ENCODE assay signal across 11 mouse cellular contexts in the genomic region with DNA sequence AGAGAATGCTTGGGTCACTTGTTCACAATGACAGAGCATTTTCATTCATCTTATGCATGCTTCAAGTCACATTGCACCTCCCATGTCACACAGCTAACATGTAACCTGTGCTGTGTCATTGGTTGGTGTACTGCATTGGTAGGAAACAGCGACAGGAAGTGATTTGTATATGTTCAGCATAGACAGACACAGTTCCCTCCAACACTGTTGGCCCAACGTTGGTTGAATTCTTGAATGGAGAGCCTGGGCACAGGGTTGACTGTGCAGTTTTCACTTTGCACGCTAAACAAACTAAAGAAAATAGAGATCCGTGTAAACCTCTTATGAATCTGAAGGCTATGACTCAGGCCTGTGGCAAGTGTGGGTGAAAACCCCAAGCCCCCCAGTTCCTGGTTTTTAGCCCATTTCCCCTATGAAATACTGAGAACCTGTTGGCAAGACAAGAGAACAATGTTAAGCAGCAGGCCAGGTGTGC.
"Had no signal": no experiment of that assay in that cellular context is flagged by ENCODE, and none has a peak within 500 bp of the region (broad histone marks: within the 10 kb centered on the region; RNA-seq: fewer than 3 reads in every experiment).

No protein-coding gene starts in this region.

- H3K27ac ChIP-seq: limb, embryonic 13.5 days; liver, embryonic 14.5 days; neural tube, embryonic 15.5 days had no signal

- H3K9me3 ChIP-seq: limb, embryonic 13.5 days; neural tube, embryonic 15.5 days had no signal

- DNase-seq: kidney, adult 11 months; kidney, adult 9 months; kidney, postnatal 10 days; kidney, postnatal 4 days; left cerebral cortex, postnatal 4 days; lung, adult 18-20 months; midbrain, embryonic 14.5 days had no signal

- H3K9ac ChIP-seq: limb, embryonic 13.5 days; liver, embryonic 14.5 days; neural tube, embryonic 15.5 days had no signal

- H3K27me3 ChIP-seq: limb, embryonic 13.5 days; neural tube, embryonic 15.5 days had no signal

- H3K4me1 ChIP-seq: limb, embryonic 13.5 days; neural tube, embryonic 15.5 days had no signal

- H3K4me2 ChIP-seq: limb, embryonic 13.5 days; neural tube, embryonic 15.5 days had no signal

- H3K36me3 ChIP-seq: limb, embryonic 13.5 days; neural tube, embryonic 15.5 days had no signal

- H3K4me3 ChIP-seq: limb, embryonic 13.5 days; myocyte; neural tube, embryonic 15.5 days had no signal
